Mouse (Mus musculus) cerebellum, adult 11 months (tissue): Measurements from ENCODE around the gene Pla2g6.

Source experiments
- DNase-seq: peaks from one replicate; pipeline ENCODE4 v3.0.0; 2022

The Pla2g6 gene

DNA sequence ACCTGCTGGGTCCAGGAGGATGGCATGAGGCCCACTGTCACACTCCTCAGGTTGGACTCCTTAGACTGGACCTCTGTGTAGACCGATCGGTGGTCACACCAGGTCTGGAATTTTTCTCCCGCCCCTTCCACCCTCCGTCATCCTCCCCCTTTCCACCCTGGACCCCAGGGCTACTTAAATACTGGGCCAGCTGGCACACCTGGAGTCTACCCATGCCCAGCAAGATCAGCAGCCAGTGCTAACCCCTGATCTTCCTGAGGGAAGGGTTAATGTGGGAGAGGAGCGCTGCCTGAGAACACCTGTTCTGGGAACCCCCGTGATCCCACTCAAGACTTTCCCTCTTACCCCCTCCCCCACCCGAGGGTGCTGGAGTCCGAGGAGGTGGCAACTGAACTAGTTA is 20.5 kb upstream of the Pla2g6 start:
- no peak for DNase-seq

DNA sequence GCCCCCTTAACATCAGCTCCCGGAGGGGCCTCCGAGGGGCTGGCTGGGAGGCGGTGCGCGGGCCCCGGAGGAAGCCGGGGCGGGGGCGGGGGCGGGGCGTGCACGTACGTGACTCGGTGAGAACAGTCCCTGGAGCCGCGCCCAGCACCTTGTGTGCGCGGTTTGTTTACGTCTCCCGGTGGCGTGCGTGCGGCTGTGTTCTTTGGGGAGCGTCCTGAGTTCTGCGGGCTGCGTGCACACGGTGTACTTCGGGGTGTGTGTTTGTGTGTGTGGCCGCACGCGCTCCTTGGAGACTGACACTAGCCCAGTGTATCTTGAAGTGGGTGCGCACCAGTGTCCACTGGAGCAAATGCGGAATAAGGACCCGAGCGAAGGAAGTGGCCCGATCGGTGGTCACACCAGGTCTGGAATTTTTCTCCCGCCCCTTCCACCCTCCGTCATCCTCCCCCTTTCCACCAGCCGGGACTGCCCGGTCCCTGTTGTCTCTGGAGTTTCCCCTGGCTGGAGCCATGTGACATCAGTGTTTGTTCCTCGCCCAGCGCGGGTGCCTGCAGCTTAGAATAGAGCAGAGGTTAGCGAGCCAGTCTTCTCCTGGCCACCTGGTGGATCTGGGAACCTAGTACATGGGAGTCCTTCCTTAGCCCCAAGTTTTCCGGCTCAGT is 19.8 kb upstream of the Pla2g6 start:
- DNase-seq = no peak

DNA sequence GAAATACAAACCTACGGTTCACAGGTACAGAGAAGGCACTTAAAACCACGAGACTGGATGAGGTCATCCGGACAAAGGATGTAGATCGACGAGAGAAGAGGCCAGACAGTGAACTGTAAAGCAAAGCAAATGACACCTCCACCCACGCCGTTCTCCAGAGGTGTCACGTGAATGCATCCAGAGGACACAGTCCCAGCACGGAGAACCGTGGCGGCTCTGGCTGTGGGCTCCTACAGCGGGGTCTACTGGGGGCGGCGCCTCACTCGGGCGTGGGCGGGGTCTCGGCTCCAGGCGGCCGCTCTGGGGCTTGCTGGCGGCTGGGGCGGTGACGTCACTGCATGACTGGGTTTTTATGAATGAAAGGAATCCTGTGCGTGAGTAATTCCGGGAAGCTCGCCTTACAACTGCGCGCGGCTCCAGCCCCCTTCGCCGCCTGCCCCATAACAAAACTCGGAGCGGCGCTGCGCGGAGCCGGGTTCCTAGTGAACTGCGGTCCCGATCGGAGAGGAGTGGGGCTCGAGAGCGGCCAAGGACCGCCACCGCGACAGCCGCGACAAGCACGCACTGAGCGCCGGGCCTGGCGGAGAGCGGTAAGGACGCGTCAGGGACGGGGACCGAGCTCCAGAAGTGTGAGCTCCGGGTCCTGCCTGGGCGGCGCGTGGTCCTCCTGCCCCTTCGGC is 19.1 kb upstream of the Pla2g6 start:
- DNase-seq = peak; percentile 69

GRCm38 (mm10) chr15:79346051-79346793 is 18.0 kb upstream of the Pla2g6 start, which contains the start of gene Maff:
Gene Maff, plus strand, starts transcription at chr15:79346621.
- DNase-seq = no peak

DNA sequence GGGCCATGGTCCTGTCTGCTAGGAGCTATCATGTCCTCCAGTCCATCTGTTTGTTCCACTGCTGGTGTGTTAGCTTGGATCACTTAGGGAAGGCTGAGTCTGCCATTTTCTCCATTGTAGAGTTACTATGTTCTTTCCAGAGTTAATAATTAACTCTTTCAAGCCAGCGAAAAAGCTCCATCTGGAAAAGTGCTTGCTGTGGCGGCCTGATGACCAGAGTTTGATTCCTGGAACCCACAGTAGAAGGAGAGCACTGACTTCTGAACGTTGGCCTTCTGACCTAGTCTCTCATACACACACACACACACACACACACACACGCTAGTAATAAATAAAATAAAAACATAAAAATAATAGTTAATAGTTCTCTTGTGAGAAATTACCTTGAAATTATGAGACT is 16.4 kb upstream of the Pla2g6 start:
- no peak for DNase-seq

DNA sequence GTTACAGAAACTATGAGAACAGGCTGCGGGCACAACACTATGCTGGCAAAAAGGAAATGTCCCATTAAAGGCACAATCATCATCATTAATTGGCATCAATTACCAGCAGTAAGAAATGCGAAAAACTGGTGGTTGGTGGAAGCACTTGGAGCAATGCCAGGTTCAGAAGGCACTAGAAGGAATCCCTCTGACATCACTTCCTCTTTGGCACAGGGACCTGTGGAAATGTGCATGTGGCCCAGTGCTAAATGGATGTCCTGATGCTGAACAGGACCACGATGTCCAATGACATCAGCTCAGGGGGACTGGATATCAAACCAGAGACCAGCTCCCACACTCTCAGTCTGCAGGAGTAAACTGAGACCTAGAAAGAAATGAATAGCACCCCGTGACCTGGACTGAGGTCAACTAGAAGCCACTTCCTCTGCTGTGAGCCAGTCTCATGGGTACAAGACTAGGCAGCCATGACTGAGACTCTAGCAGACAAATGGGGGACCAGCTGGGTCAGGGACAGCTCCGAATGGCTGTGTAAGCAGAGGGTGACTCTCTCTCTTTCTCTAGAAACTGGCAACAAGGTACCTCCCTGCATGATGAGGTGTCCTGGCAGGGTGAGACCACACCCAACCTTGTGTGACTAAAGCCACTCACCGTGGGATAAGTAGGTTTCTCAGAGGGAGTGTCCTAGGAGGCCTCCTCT is 14.6 kb upstream of the Pla2g6 start:
- DNase-seq = no peak

- no peak for DNase-seq
These were observed 10.8 kb upstream of the Pla2g6 start for GRCm38 (mm10) chr15:79338978-79339377.

GRCm38 (mm10) chr15:79335061-79335655 is 7.0 kb upstream of the Pla2g6 start:
- no peak for DNase-seq

DNA sequence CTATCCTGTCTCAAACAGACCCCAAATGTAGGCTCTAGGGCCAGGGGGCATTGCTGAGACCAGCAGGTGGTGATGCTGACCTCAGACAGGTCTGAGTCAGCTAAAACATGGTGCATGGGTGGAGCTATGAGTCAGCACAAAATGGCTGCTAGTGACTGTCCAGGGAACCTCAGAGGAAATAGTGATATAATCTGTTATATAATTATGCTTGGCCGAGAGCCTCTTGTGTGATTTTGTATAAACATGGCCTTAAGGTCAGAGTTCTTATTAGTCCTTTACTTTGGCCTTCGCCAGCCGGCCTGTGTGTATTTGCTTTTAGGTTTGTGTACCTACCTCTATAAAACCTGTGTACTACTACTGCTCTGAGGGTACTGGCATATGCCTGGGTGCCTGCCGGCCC is 5.2 kb upstream of the Pla2g6 start:
- no peak for DNase-seq

GRCm38 (mm10) chr15:79330521-79330920 is 2.3 kb upstream of the Pla2g6 start:
- DNase-seq = no peak

- DNase-seq = no peak
These were observed 1.8 kb upstream of the Pla2g6 start for GRCm38 (mm10) chr15:79329979-79330363.

DNA sequence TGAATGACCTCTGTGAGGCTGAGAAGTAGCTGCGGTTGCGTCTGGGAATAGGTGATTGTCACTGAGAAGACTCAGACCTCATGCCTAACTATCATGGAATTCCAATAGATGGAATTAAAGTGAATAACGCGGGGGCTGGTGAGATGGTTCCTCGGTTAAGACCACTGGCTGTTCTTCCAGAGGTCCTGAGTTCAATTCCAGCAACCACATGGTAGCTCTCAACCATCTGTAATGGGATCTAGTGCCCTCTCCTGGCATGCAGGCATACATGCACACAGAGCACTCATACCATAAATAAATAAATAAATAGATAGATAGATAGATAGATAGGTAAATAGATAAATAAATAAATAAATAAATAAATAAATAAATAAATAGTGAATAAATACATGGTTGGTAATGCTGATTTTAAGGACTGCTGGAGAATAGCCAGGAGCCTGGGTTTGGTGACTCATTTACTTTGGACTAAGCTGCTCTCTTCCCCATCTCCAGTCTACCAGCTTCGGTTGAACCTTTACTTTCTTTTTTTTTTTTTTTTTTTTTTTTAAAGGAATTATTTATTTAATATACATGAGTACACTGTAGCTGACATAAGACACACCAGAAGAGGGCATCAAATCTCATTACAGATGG is 1.3 kb upstream of the Pla2g6 start:
- no peak for DNase-seq

- DNase-seq = no peak
These were observed 717 bp upstream of the Pla2g6 start for GRCm38 (mm10) chr15:79328939-79329275.

GRCm38 (mm10) chr15:79326971-79327961 is 924 bp downstream of the Pla2g6 start:
- DNase-seq = peak; percentile 36

GRCm38 (mm10) chr15:79326264-79326663 is 1.9 kb downstream of the Pla2g6 start:
- DNase-seq = no peak

GRCm38 (mm10) chr15:79325742-79326141 is 2.4 kb downstream of the Pla2g6 start:
- no peak for DNase-seq

DNA sequence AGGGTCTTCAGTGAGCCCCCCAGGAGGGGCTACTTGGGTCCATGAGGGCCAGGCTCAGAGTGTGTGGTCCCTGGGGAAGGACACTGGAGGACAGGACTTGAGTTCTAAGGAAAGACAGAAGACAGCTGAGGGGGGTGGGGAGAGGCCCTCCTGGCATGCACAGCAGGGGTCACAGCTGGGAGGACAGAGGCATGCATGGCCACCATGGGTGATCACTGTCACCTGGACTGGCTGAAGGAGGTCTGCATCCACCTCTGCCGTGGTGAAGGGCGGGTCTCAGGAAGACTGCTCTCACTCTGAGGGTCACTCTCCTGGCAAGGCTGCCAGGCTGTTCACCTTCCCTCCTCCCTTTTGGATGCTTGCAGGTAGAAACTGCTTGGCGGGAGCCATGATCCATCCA is 3.8 kb downstream of the Pla2g6 start:
- DNase-seq = no peak

DNA sequence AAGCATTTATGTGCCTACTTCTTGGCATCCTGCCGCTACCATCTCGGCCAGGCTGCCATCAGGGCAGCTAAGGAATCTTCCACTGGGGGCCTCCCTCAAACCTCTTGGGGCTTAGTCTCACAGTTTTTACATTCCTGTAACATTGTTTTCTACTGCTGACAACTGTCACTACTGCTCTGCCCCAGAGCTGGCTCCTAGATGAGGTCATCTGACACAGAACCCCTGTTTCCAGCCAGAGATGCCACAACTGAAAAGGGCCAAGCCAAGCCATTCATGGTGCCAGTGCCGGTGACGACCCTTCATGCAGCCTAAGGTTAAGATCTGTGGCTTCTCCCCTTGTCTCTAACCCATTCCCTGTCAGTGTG is 4.4 kb downstream of the Pla2g6 start:
- DNase-seq = no peak

- DNase-seq = no peak
These were observed 5.0 kb downstream of the Pla2g6 start for GRCm38 (mm10) chr15:79322991-79323790.

GRCm38 (mm10) chr15:79322281-79322990 is 5.8 kb downstream of the Pla2g6 start:
- DNase-seq = no peak
